Mouse (Mus musculus) CH12.LX (cell line): ENCODE data around the gene Myrf. TPM values are rescaled to one million over a fixed set of nuclear protein-coding genes. Genes with fewer than 3 reads are reported as not detected.

Source experiments
- DNase-seq: peaks from one replicate; pipeline ENCODE4 v3.0.0-alpha.2; 2013; ENCODE audit errors: extremely low read depth
- H3K27ac ChIP-seq: 2 replicates; pipeline ENCODE4 v1.5.1; 2012; ENCODE audit warnings: low read depth, mild to moderate bottlenecking, control low read depth, moderate library complexity; ENCODE audit not compliant: insufficient read depth
- H3K27me3 ChIP-seq: replicated peaks from 2 replicates; pipeline ENCODE3; 2012; ENCODE audit warnings: inconsistent platforms
- H3K36me3 ChIP-seq, 2 experiments: replicated peaks in 1 of 2; 2 replicates each; pipeline versions ENCODE3 to v1.6.1; 2012; ENCODE audit warnings: inconsistent platforms in 1 of 2, low read length in 1 of 2, mild to moderate bottlenecking in 1 of 2, mixed read lengths in 1 of 2, moderate library complexity in 1 of 2; ENCODE audit not compliant: control insufficient read depth in 1 of 2, insufficient read depth in 1 of 2
- H3K4me1 ChIP-seq, 2 experiments: 2 replicates each; pipeline ENCODE4 v1.6.1; 2012; ENCODE audit warnings: inconsistent platforms in 1 of 2, moderate library complexity in 1 of 2; ENCODE audit not compliant: insufficient read depth in 2 of 2, control insufficient read depth in 1 of 2
- H3K4me2 ChIP-seq: 2 replicates; pipeline ENCODE4 v1.6.1; 2012; ENCODE audit warnings: low read depth, mild to moderate bottlenecking, control low read depth; ENCODE audit not compliant: poor library complexity, insufficient read depth, severe bottlenecking
- H3K4me3 ChIP-seq, 3 experiments: fragments of 150-350 bp in 1 of 3; sonication (generic) in 1 of 3; replicated peaks in 1 of 3; 2 replicates each; pipeline versions ENCODE3 to v1.5.1; 2011 to 2012; ENCODE audit warnings: low read depth in 2 of 3, low read length in 2 of 3, mild to moderate bottlenecking in 2 of 3, moderate library complexity in 2 of 3, control low read depth in 1 of 3, improper control_type of control experiment in 1 of 3, inconsistent platforms in 1 of 3, mixed read lengths in 1 of 3; ENCODE audit not compliant: poor library complexity in 1 of 3
- H3K79me2 ChIP-seq: replicated peaks from 2 replicates; pipeline ENCODE4 v1.6.1; 2012; ENCODE audit warnings: mild to moderate bottlenecking, moderate library complexity; ENCODE audit not compliant: control insufficient read depth, poor library complexity, insufficient read depth, severe bottlenecking; ENCODE audit errors: extremely low read depth
- H3K9ac ChIP-seq: 2 replicates; pipeline ENCODE4 v1.6.1; 2012; ENCODE audit warnings: low read depth, mild to moderate bottlenecking, control low read depth, moderate library complexity; ENCODE audit not compliant: insufficient read depth
- H3K9me3 ChIP-seq: replicated peaks from 2 replicates; pipeline ENCODE3; 2012; ENCODE audit warnings: low read length, inconsistent platforms, mixed read lengths
- BHLHE40 ChIP-seq: IDR thresholded peaks from 2 replicates; pipeline ENCODE4 v1.6.1; 2011; ENCODE audit warnings: mild to moderate bottlenecking, low read depth, low read length, improper control_type of control experiment
- E2F4 ChIP-seq: IDR thresholded peaks from 2 replicates; pipeline ENCODE4 v1.6.1; 2011; ENCODE audit warnings: low read depth, low read length, improper control_type of control experiment; ENCODE audit not compliant: insufficient replicate concordance
- ETS1 ChIP-seq: conservative IDR thresholded peaks from 2 replicates; pipeline ENCODE4 v1.6.1; 2012; ENCODE audit warnings: low read depth, mild to moderate bottlenecking, inconsistent platforms, low read length, improper control_type of control experiment, moderate library complexity
- GABPA ChIP-seq: IDR thresholded peaks from 2 replicates; pipeline ENCODE4 v1.6.1; 2012; ENCODE audit warnings: low read depth, low read length, improper control_type of control experiment, inconsistent platforms; ENCODE audit not compliant: insufficient replicate concordance
- HCFC1 ChIP-seq: IDR thresholded peaks from 2 replicates; pipeline ENCODE4 v1.6.1; 2012; ENCODE audit warnings: low read depth, mild to moderate bottlenecking, inconsistent platforms, low read length, improper control_type of control experiment
- IRF4 ChIP-seq: IDR thresholded peaks from 2 replicates; pipeline ENCODE4 v1.6.1; 2014; ENCODE audit warnings: low read depth, mild to moderate bottlenecking, inconsistent platforms, low read length, improper control_type of control experiment
- JUN ChIP-seq: IDR thresholded peaks from 2 replicates; pipeline ENCODE4 v1.6.1; 2011; ENCODE audit warnings: low read depth, mild to moderate bottlenecking, low read length, improper control_type of control experiment, moderate library complexity; ENCODE audit not compliant: insufficient read depth
- MAFK ChIP-seq: IDR thresholded peaks from 2 replicates; pipeline ENCODE4 v1.6.1; 2011; ENCODE audit warnings: low read length, improper control_type of control experiment; ENCODE audit not compliant: insufficient replicate concordance
- MAX ChIP-seq: IDR thresholded peaks from 2 replicates; pipeline ENCODE4 v1.6.1; 2011; ENCODE audit warnings: low read length, improper control_type of control experiment
- MEF2A ChIP-seq: IDR thresholded peaks from 2 replicates; pipeline ENCODE4 v1.6.1; 2014; ENCODE audit warnings: low read depth, mild to moderate bottlenecking, inconsistent platforms, low read length, improper control_type of control experiment, borderline replicate concordance
- NELFE ChIP-seq: IDR thresholded peaks from 2 replicates; pipeline ENCODE4 v1.6.1; 2011; ENCODE audit warnings: low read depth, low read length, improper control_type of control experiment
- NRF1 ChIP-seq: IDR thresholded peaks from 2 replicates; pipeline ENCODE4 v1.6.1; 2014; ENCODE audit warnings: low read depth, mild to moderate bottlenecking, inconsistent platforms, low read length, improper control_type of control experiment, moderate library complexity
- PAX5 ChIP-seq: IDR thresholded peaks from 2 replicates; pipeline ENCODE4 v1.6.1; 2012; ENCODE audit warnings: low read length, inconsistent platforms, mixed read lengths
- POLR2A ChIP-seq: IDR thresholded peaks from 2 replicates; pipeline ENCODE4 v1.6.1; 2011; ENCODE audit warnings: low read depth, mild to moderate bottlenecking, improper control_type of control experiment, low read length
- SMC3 ChIP-seq: IDR thresholded peaks from 2 replicates; pipeline ENCODE4 v1.6.1; 2011; ENCODE audit warnings: low read depth, low read length, improper control_type of control experiment
- TBP ChIP-seq: conservative IDR thresholded peaks from 2 replicates; pipeline ENCODE4 v1.6.1; 2011; ENCODE audit warnings: low read depth, low read length, improper control_type of control experiment
- TCF12 ChIP-seq: IDR thresholded peaks from 2 replicates; pipeline ENCODE4 v1.6.1; 2014; ENCODE audit warnings: low read depth, mild to moderate bottlenecking, inconsistent platforms, low read length, improper control_type of control experiment
- UBTF ChIP-seq: IDR thresholded peaks from 2 replicates; pipeline ENCODE4 v1.6.1; 2012; ENCODE audit warnings: low read depth, mild to moderate bottlenecking, inconsistent platforms, low read length, improper control_type of control experiment, moderate library complexity
- USF2 ChIP-seq: conservative IDR thresholded peaks from 2 replicates; pipeline ENCODE4 v1.6.1; 2011; ENCODE audit warnings: low read depth, low read length, improper control_type of control experiment
- ZMIZ1 ChIP-seq: IDR thresholded peaks from 2 replicates; pipeline ENCODE4 v1.6.1; 2012; ENCODE audit warnings: low read depth, mild to moderate bottlenecking, inconsistent platforms, low read length, improper control_type of control experiment
- dilution Hi-C: fragments of 300-500 bp; cut with MboI; formaldehyde crosslinking; loops from 2 replicates; pipeline ENCODE4 v1.14.3; 2020; ENCODE audit warnings: low sequenced_read_pairs; ENCODE audit not compliant: extremely low pct_unique_long_range_greater_than_20kb, extremely low pct_ligation_motif_present
- in situ Hi-C: fragments of 300-500 bp; cut with MboI; formaldehyde crosslinking; loops from 3 replicates; pipeline ENCODE4 v1.14.3; 2019; ENCODE audit warnings: low sequenced_read_pairs, low pct_ligation_motif_present, low pct_unique_long_range_greater_than_20kb, mixed read lengths
- polyA plus RNA-seq: library from polyadenylated mRNA; unstranded; fragments of >175 nt; gene quantifications from 2 replicates; pipeline ENCODE4 v1.2.1, GENCODE M21; 2012; ENCODE audit warnings: low read depth; ENCODE audit not compliant: insufficient read length
- total RNA-seq, 2 experiments: library from RNA; depleted of rRNA; stranded (reverse); fragments of 300-350 nt in 1 of 2; fragments of >200 nt in 1 of 2; gene quantifications; 2 replicates each; pipeline ENCODE4 v1.2.3; 2012 to 2014

The Myrf gene
- total and polyA plus RNA-seq, 3 experiments, result 0.10 to 0.13 TPM; not detected in 1

DNA sequence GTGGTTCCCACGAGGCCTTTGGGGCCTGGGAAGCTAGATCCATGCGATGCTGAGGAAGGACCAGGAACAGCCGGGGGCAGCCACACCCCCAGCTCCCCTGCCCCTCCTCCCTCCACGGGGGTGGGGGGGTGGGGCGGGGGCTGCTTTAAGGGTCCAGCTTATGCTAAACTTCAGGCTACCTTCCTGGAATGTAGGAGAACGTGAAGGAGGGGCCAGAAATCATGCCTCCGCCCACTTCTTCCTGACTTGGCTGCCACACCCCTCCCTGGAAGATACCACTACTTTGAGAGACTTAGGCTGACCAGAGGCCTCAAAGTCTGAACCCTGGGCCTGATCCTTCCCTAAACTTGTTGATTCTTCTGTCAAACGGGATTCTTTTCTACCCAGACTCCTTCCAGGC lies 17.9 kb downstream of the Myrf start:
- DNase-seq, result no peak
- peaks cover 0 to 4% of the 10 kb centered on the region in 2 experiments; a peak in 2 of 4 replicates for H3K4me1 ChIP-seq
- H3K27ac ChIP-seq, result no peak overlapping the region
- in situ Hi-C loops (no loop called here), dilution Hi-C loops (no loop called here)
- H3K4me2 ChIP-seq, result no peak overlapping the region
- peaks cover 55% of the 10 kb centered on the region for H3K27me3 ChIP-seq
- H3K9me3 ChIP-seq, result no peaks in the 10 kb centered on the region
- TF ChIP-seq POLR2A (no peak), USF2 (no peak)
- TF ChIP-seq, all 38 proteins: peak for 0
- Histone ChIP-seq H3K36me3 (no peaks in the 10 kb centered on the region), H3K4me3 (no peak overlapping the region), H3K79me2 (no peaks in the 10 kb centered on the region), H3K9ac (no peak overlapping the region)

DNA sequence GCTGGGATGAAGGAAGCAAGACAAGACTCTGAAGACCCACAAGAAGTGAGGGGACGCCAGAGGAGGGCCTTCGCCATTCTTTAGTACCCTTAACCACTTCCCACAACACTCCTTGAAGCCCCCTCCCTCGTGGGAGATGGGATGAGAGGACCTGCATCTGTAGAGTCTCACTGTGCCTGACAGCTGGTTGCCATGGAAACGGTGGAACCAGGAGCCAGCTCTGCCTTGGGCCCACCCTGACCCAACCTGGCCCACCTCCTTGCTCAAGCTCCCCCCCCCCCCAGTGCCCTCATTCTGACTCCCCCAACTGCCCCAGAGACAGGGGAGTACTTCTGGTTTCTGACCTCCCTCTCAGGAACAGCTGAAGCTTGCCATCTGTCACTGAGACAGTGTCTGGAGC lies 19.0 kb downstream of the Myrf start:
- dilution Hi-C loops, result no loop called here
- no peaks in the 10 kb centered on the region for H3K36me3 ChIP-seq
- no peaks in the 10 kb centered on the region for H3K9me3 ChIP-seq
- no peak for DNase-seq
- H3K9ac ChIP-seq, result no peak overlapping the region
- H3K4me3 ChIP-seq, result no peak overlapping the region
- H3K4me2 ChIP-seq, result no peak overlapping the region
- H3K27ac ChIP-seq, result no peak overlapping the region
- no peaks in the 10 kb centered on the region for H3K79me2 ChIP-seq
- TF ChIP-seq ETS1, result no peak
- TF ChIP-seq TCF12, result no peak
- TF ChIP-seq GABPA, result no peak
- no peak for TF ChIP-seq TBP
- TF ChIP-seq JUN, result no peak
- no peak for TF ChIP-seq ZMIZ1
- TF ChIP-seq BHLHE40, result no peak
- TF ChIP-seq MAFK, result no peak
- TF ChIP-seq NELFE, result no peak
- no peak for TF ChIP-seq E2F4
- TF ChIP-seq UBTF, result no peak
- TF ChIP-seq PAX5, result no peak
- TF ChIP-seq NRF1, result no peak
- TF ChIP-seq SMC3, result no peak
- no peak for TF ChIP-seq HCFC1
- TF ChIP-seq MAX, result no peak
- TF ChIP-seq IRF4, result no peak
- no peak for TF ChIP-seq MEF2A
- in situ Hi-C loops, result no loop called here
- H3K27me3 ChIP-seq, result peaks cover 51% of the 10 kb centered on the region
- peaks cover 0 to 4% of the 10 kb centered on the region in 2 experiments; a peak in 2 of 4 replicates for H3K4me1 ChIP-seq
